Mouse (Mus musculus) gastrocnemius, postnatal 14 days (tissue): ENCODE data around the gene Ece1. TPM values are rescaled to one million over a fixed set of nuclear protein-coding genes. Genes with fewer than 3 reads are reported as not detected.

Source experiments
- DNase-seq: peaks from one replicate; pipeline ENCODE4 v3.0.0; 2021; ENCODE audit warnings: mixed read lengths
- intact Hi-C: fragments of 180-260 bp; cut with DNase I; formaldehyde crosslinking; loops from one replicate; pipeline ENCODE4 v1.15.1; 2025; ENCODE audit warnings: low total_unique reads
- total RNA-seq, 2 experiments: library from RNA; stranded (reverse); gene quantifications; 2 replicates each; pipeline ENCODE4 v1.2.3; 2021

Gene Ece1
- total RNA-seq, 2 experiments from 2014 or later, result 50.0 to 57.7 TPM

GRCm38 (mm10) chr4:137875466-137876092 lies 13.5 kb downstream of the Ece1 start:
- intact Hi-C loops, result no loop called here

DNA sequence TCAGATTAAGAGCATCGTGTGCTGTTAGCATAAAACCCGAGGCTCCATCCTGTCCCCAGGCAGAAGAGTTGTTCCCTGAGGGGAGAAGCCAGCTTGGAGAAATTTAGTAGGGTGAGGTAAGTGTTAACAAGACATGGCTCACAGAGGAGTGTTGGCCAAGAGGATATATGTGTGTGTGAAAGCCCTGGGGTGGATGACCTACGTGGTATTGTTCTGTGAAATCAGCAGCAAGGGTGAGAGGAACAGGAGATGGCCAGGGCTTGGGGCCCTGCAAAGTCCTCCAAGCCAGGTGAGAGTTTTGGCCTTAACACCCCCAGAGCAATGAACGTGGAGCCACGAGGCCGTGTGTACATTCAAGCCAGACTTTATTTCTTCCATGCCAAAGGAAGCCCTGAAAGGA lies 14.8 kb downstream of the Ece1 start:
- intact Hi-C loops, result no loop called here
- DNase-seq, result no peak

More at GRCm38 (mm10) chr4:137875466-137876092, 13.5 kb downstream of the Ece1 start:
- DNase-seq, result no peak

DNA sequence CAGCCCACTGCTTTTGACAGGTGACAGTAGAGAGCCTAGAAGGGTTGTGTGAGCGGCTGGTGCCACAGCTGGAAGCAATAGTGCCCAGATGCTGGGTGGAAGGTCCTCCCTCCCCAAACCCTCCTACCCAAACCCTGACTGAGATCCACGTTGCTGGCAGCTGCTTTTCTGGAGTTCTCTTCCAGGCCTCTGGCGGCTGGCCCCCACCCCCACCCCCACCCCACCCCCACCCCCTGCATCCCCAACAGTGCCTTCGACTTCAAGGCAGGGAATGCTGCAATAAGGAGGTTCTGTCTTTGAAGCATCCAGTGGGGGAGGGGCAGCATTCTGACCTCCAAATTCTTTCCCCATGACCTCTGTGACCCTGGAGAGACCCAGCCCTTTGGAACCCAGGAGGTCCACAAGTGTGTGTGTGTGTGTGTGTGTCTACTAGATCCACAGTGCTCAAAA lies 15.4 kb downstream of the Ece1 start:
- DNase-seq, result no peak
- intact Hi-C loops, result no loop called here

- intact Hi-C loops, result no loop called here
- DNase-seq, result no peak
Measured at GRCm38 (mm10) chr4:137879383-137880156, 17.5 kb downstream of the Ece1 start.

DNA sequence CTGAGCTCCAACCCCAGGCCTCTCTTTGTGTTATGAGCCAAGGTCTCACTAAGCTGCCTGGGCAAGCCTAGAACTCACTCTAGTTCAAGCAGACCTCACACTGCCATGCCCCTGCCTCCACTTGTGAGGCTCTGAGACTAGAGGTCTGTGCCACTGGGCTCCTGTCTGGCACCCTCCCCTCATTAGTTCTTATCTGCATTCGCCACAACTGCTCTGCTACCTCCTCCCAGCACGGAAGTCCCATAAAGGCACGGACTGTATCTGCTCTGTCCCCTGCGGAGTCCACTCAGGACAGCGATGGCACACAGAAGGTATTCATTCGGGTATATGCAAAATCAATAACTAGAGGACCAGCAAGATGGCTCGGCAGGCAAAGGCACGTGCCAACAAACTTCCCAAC lies 19.4 kb downstream of the Ece1 start:
- intact Hi-C loops, result no loop called here
- no peak for DNase-seq

- peak; percentile 71 for DNase-seq
- intact Hi-C loops, result no loop called here
Measured at GRCm38 (mm10) chr4:137882663-137883062, 20.6 kb downstream of the Ece1 start.

GRCm38 (mm10) chr4:137883513-137884150 lies 21.6 kb downstream of the Ece1 start:
- no peak for DNase-seq
- intact Hi-C loops, result no loop called here

- intact Hi-C loops, result no loop called here
- no peak for DNase-seq
Measured at GRCm38 (mm10) chr4:137887337-137887992, 25.4 kb downstream of the Ece1 start.

GRCm38 (mm10) chr4:137887993-137888388 lies 26.0 kb downstream of the Ece1 start:
- intact Hi-C loops, result no loop called here
- DNase-seq, result no peak

- DNase-seq, result peak; percentile 52
- intact Hi-C loops, result no loop called here
Measured at GRCm38 (mm10) chr4:137890596-137890995, 28.6 kb downstream of the Ece1 start.

DNA sequence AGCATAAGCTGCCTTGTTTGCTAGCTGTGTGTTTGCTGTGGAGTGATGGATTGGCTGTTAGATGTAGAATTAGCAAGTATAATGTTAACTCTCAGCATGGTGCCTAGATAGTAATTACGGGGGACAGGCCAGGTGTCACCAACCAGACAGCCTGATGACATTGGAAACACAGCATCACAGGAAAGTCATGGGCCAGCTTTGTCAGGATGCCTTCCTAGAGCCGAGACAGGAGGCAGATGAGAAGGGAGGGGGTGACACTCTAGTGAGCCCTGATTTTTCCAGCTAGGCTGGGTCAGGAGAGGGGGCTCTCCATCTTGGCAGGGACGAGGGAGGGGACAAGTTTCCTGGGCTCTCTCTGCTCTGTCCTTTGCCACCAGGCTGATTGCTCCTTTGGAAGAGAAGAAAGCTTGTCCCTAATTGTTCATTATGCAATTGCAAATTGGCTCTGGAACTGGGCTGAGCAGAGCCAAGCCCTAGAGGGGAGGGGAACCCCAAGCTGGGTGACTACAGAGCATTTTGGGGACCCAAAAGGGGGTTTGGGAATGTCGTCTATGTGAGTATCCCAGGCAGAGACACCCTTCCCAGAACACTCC lies 29.6 kb downstream of the Ece1 start:
- intact Hi-C loops, result no loop called here
- no peak for DNase-seq

DNA sequence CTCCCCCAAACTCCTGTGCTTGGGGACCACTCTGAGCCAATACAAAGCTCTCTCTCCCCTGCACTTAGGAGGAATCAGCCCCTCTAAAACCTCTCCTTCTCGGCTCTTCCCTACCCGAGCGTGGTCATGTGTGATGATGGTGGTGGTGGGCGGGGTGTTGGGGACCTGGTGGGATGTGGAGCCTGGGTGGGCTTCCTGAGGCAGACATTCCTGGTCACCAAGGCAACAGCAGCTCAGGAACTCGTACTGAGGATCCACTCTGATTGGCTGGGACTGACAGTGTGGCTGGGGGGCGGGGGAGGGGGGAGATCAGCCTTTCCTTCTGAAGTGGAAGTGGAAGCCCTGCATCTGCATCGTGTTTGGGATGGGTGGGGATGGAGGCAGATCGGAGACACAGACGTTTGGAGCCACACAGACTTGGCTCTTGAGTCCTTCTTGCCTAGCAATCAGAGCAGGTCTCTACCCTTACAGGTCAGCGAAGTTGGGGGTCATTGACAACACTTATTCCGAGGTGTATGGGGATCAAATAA lies 30.7 kb downstream of the Ece1 start:
- intact Hi-C loops, result no loop called here
- no peak for DNase-seq

DNA sequence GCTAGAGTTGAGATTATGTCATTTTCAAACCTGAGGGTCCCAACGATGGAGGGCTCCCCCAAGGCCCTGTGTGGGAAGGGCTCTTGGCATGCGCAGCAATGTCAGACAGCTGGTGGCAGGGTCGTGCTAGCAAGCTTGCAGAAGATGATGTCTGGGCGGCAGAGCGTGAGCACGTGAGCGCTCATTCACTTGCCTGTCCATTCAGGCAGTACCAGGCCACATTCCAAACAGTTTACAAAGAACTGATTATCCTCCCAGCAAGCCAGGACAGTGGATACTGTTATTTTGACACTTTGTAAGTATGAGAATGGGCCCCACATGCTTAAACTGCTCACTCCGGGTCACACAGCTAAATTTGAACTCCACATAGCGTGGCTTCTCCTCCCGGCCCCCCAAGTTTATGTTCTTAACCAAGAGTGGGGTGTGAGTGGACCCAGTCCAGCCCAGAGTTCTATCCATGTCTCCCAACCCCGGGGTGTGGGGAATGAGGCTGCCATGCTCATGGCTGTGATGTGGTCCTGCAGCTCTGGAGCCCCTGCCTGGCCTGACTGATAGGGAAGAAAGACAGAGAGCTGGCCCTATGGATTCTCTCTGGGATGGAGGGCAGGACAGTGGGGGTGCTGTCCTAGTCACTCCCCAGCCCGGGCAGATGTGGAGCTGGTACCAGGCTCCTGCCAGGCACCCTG lies 34.7 kb downstream of the Ece1 start:
- intact Hi-C loops, result no loop called here
- DNase-seq, result no peak

GRCm38 (mm10) chr4:137897298-137897612 lies 35.2 kb downstream of the Ece1 start:
- DNase-seq, result peak; percentile 79
- intact Hi-C loops, result no loop called here

GRCm38 (mm10) chr4:137898490-137898889 lies 36.5 kb downstream of the Ece1 start:
- intact Hi-C loops, result no loop called here

GRCm38 (mm10) chr4:137902268-137902667 lies 40.2 kb downstream of the Ece1 start:
- intact Hi-C loops, result loop anchor here (5.0 kb wide), 1 partner anchor 50 kb away; no protein-coding TSS in a partner anchor
- DNase-seq, result no peak

More at GRCm38 (mm10) chr4:137898490-137898889, 36.5 kb downstream of the Ece1 start:
- no peak for DNase-seq

- no peak for DNase-seq
- intact Hi-C loops, result loop anchor here (5.0 kb wide), 1 partner anchor 51 kb away; no protein-coding TSS in a partner anchor
Measured at GRCm38 (mm10) chr4:137902873-137903272, 40.8 kb downstream of the Ece1 start.

GRCm38 (mm10) chr4:137904956-137905551 lies 43.0 kb downstream of the Ece1 start:
- DNase-seq, result no peak
- intact Hi-C loops, result loop anchor here (5.0 kb wide), 2 partner anchors 42 to 53 kb away; no protein-coding TSS in a partner anchor
